Mouse (Mus musculus): ENCODE measurements around the gene Bricd5.
"Not testable (repeated sequence)": the region's sequence is repeated elsewhere in the genome, so short reads cannot be mapped to it uniquely, and the experiment has no call there.

Bricd5 gene

GRCm38 (mm10) chr17:24473612-24474275 is at the start of gene Bricd5:
Gene Bricd5, plus strand, starts transcription at chr17:24473884.
- no peak for DNase-seq

GRCm38 (mm10) chr17:24424489-24424888 is 49.2 kb upstream of the Bricd5 start:
- DNase-seq: no peak

GRCm38 (mm10) chr17:24425326-24425725 is 48.4 kb upstream of the Bricd5 start:
- not testable (repeated sequence) for DNase-seq

- DNase-seq: no peak
These were observed 47.8 kb upstream of the Bricd5 start for GRCm38 (mm10) chr17:24425905-24426304.

- peak; percentile 98 to 99 for DNase-seq
These were observed 47.1 kb upstream of the Bricd5 start, which contains the start of gene Eci1 for GRCm38 (mm10) chr17:24426471-24427169. Gene Eci1, plus strand, starts transcription at chr17:24426641.

GRCm38 (mm10) chr17:24427170-24427557 is 46.5 kb upstream of the Bricd5 start:
- DNase-seq: peak; percentile 21 to 36

- peak; percentile 60 to 81 for DNase-seq
These were observed 44.3 kb upstream of the Bricd5 start for GRCm38 (mm10) chr17:24429201-24429983.

GRCm38 (mm10) chr17:24437016-24437415 is 36.7 kb upstream of the Bricd5 start:
- DNase-seq: peak; percentile 64 to 66

GRCm38 (mm10) chr17:24440377-24440776 is 33.3 kb upstream of the Bricd5 start:
- no peak for DNase-seq

GRCm38 (mm10) chr17:24441148-24441547 is 32.5 kb upstream of the Bricd5 start:
- peak in 1 of 2 experiments; percentile 50 for DNase-seq

- no peak for DNase-seq
These were observed 31.6 kb upstream of the Bricd5 start for GRCm38 (mm10) chr17:24442107-24442506.

- DNase-seq: no peak
These were observed 31.0 kb upstream of the Bricd5 start, which contains the start of gene Dnase1l2 for GRCm38 (mm10) chr17:24442632-24443155. Gene Dnase1l2, minus strand, starts transcription at chr17:24443105.

GRCm38 (mm10) chr17:24443409-24443808 is 30.3 kb upstream of the Bricd5 start:
- DNase-seq: peak; percentile 34 to 54

GRCm38 (mm10) chr17:24446590-24446989 is 27.1 kb upstream of the Bricd5 start:
- DNase-seq: no peak

GRCm38 (mm10) chr17:24449507-24449906 is 24.2 kb upstream of the Bricd5 start:
- no peak for DNase-seq

GRCm38 (mm10) chr17:24451220-24451619 is 22.5 kb upstream of the Bricd5 start:
- no peak for DNase-seq

GRCm38 (mm10) chr17:24453372-24453771 is 20.3 kb upstream of the Bricd5 start:
- DNase-seq: peak in 1 of 2 experiments; percentile 62

GRCm38 (mm10) chr17:24454218-24454755 is 19.4 kb upstream of the Bricd5 start:
- no peak for DNase-seq

GRCm38 (mm10) chr17:24454756-24455522 is 18.7 kb upstream of the Bricd5 start:
- DNase-seq: peak; percentile 99 to 100

GRCm38 (mm10) chr17:24455523-24456206 is 18.0 kb upstream of the Bricd5 start:
- DNase-seq: peak in 1 of 2 experiments; percentile 25

GRCm38 (mm10) chr17:24461580-24461979 is 12.1 kb upstream of the Bricd5 start:
- peak; percentile 49 to 66 for DNase-seq

All from kidney, postnatal 36 days (tissue).